Mouse (Mus musculus): Measurements from ENCODE around the gene Ckap5.

Gene Ckap5

DNA sequence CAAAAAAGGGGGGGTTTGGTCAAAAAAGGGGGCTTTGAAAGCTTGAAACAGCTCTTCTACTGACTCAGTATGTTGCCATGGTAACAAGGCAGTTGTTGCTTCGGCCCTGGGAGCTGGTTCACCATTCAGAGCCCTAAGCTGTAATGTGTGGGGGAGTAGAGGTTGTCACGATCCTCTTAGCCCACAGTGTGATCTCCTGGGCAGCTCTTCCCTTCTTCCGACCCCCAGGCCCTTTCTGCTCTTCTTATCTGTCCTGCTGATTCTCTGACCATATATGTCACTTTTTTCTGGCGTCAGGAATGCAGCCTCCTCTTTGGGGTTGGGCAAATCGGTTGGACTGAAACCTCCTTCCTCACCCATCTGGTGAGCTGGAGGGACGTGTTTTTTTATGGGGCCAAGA, 126.3 kb downstream of the Ckap5 start:
- DNase-seq (ENCODE audit: low read depth, low spot score) = no peak

DNA sequence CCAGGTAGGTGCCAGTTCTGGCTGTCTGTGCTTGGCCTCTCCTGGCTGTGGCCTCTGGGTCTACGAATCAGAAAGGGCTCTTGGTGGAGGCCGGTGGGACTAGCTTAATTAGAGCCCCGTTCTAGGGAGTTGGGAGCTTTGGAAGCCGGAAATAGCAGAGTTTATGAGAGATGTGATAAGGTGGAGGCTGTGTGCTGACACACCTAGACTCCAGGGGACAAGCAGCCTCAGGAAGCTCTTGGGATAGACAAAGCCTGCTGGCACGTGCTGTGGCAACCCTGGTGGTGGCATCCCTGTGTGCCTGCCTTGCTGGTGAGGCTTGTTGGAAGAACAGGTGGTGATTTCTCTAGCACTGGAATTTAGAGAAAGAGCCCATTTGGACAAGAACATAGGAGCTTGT, 128.8 kb downstream of the Ckap5 start:
- no peak for DNase-seq (ENCODE audit: low read depth, low spot score)

DNA sequence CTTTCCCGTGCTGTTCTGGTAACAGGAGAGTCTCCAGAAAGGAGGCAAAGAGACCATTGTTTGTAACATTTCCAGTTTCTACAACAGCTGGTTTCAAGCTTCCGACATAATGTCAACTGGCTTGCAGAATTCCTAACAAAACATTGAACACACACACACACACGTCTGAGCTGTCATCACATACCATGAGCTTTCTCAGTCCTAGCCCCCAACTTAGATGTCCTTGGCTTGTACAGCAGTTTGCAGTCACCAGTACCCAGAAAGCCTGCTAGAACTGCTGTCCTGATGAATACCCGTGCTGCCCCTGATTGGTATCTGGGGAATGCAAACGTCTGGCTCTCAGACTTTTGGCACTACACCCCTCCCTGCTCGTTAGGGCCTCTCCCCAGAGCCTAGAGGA, 129.3 kb downstream of the Ckap5 start:
- no peak for DNase-seq (ENCODE audit: low read depth, low spot score)

DNA sequence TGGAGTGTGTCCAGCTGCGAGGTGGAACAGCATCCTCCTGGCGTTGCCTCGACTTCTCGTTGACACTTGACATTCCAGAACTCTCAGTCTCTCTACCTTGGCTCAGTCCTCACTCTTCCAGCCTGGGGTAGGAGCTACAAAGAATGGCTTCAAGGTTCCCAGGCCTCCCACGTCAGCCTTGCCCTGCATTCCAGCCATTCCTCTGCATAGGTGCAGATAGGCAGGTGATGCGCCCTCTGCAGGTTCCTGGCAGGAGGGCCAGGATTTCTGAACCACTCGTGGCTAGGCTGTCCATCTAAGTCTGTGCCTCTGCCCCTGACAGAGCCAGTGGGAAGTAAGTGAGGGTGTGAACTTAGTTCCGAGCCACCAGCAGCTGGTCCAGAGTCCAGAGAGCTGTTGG, 130.2 kb downstream of the Ckap5 start:
- DNase-seq (ENCODE audit: low read depth, low spot score) = no peak

DNA sequence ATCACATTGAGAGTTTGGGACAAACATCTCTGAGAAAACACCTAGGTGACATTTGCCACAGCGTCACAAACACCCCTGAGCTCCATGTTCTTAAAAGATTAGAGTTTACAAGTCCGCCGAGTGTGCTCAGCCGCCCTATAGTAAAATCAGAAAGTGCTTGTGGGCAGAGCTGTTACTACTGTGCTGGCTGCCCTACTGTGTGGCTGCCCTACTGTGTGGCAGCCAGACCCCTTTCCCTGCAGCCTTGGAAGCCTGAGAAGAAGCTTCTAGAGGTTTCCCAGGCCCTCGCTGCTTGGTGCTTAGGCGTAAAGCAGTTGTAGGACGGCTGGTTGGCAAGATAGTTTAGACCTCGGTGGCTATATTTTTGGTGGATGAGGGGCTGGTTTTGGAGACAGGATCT, 133.1 kb downstream of the Ckap5 start:
- no peak for DNase-seq (ENCODE audit: low read depth, low spot score)

DNA sequence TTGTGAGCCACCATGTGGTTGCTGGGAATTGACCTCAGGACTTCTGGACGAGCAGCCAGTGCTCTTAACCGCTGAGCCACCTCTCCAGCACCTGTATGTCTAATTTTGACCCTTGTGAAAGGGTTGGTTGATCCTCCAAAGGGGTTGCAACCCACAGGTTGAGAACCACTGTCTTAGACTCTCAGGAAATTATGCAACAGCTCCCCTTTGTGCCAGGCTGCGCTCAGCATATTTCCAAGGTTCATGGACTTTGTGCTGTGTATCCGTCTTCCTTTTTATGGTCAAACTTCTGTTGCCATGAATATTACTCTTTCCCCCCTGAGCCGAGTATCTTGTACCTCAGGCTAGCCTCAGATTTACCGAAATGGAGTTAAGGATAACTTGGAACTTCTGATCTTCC, 134.4 kb downstream of the Ckap5 start:
- DNase-seq (ENCODE audit: low read depth, low spot score) = no peak

DNA sequence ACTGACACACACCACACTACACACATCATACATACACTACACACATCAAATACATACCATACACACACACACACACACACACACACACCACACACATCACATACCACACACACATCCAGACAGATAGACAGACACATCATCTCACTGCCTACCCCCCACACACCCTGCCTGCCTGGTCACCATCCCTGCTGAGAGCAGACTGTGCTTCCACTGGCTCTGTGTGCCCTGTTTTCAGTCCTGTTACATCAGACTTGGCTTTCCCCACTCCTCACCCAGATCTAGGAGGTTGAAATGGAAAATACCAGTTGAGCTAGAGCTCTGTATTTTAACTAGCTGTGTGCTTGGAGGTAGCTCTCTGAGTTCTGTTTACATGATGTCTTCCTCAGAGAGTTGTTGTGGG, 138.2 kb downstream of the Ckap5 start:
- DNase-seq (ENCODE audit: low read depth, low spot score) = no peak

DNA sequence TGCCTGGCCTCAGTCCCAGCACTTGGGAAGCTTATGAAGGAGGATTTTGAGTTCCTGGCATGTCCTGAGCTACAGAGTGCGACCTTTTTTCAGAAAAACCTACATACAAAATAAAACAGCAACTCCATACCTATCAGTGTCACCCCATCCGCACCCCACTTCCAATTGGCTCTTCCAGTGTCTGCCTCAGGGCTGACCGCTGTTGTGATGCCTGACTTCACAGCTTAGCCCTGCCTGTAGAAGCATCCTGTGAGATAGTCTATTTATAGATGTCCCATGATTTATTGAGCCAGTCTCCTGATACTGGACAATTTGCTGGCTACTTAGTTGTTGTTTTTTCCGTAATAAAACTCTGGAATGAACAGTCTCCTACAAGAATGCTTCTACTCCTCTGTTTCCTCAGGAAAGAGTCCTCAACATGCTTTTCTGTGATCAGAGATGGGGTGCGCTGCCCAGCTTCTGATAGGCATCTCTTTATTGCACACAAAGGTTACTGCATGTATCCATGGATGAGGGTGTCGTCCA, 139.9 kb downstream of the Ckap5 start:
- no peak for DNase-seq (ENCODE audit: low read depth, low spot score)

DNA sequence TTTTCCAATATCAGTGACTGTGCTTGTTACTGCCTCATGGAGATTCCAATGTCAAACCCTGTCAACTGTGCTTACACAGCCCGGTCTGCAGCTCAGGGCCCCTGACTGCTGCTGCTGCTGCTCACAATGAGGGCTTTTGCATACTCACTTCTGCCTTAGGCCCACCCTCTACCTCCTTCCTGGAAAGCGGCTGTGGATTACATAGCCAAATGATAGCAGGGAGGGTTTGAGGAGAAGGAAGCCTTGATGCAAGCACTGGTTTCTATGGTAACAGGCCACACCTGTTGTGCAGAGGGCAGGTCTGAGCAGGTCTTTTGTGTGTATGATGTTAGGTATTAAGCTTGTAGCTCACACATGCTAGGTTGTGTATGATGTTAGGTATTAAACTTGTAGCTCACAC, 141.2 kb downstream of the Ckap5 start:
- no peak for DNase-seq (ENCODE audit: low read depth, low spot score)

DNA sequence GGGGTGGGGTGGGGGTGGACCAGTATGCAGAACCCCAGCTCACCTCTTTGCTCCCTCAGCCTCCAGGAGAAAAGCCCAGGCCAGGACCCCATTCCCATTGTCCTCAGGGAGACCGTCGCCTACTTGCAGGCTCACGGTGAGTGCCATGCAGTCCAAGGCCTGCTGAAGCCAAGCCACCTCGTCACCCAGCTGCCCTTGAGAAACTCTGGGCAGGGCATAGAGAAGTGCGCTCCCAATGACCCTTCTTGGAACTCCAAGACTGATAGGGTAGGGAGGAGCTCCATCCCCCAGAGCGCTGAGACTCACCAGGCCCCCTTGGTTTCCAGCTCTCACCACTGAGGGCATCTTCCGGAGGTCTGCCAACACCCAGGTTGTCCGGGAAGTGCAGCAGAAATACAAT, 142.8 kb downstream of the Ckap5 start:
- DNase-seq (ENCODE audit: low read depth, low spot score) = no peak

DNA sequence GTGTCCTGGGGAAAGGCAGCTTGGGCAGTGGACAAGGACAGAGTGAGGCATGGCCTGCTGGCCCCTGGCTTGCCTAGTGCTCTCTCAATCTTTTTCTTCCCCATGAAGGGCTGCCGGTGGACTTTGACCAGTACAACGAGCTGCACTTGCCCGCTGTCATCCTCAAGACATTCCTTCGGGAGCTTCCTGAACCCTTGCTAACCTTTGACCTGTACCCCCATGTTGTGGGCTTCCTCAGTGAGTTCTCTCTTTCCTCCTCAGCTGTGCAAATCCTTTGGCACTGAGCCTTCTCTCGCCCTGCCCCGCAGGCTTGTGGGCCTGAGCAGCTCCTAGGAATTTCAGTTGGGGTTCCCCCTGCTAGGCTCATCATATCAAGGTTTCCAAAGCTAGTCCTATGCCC, 143.5 kb downstream of the Ckap5 start:
- DNase-seq (ENCODE audit: low read depth, low spot score) = no peak
